Mouse (Mus musculus) megakaryocyte, embryonic 14.5 days (primary cell): ENCODE measurements around the gene Bahcc1.

Experiments used
- FLI1 ChIP-seq: IDR thresholded peaks from 2 replicates; pipeline ENCODE4 v1.6.1; 2012; ENCODE audit warnings: low read length, inconsistent platforms, mixed read lengths
- GATA1 ChIP-seq: IDR thresholded peaks from 3 replicates; pipeline ENCODE4 v1.6.1; 2012; ENCODE audit warnings: mixed read lengths, low read length, inconsistent platforms, borderline replicate concordance

- TF ChIP-seq FLI1, result no peak
- no peak for TF ChIP-seq GATA1
Measured at GRCm38 (mm10) chr11:120280281-120280773, 47.6 kb downstream of the Bahcc1 start.
